Mouse (Mus musculus) cortical plate, adult 2 months (tissue): ENCODE data around the gene Mpp2.

Source experiments
- CTCF ChIP-seq: fragments of 200-500 bp; IDR thresholded peaks from 2 replicates; pipeline ENCODE4 v1.5.1; 2011; ENCODE audit warnings: mild to moderate bottlenecking, control low read depth, low read length; ENCODE audit not compliant: insufficient read depth; ENCODE audit errors: extremely low read depth
- POLR2A ChIP-seq: fragments of 200-500 bp; IDR thresholded peaks from 2 replicates; pipeline ENCODE4 v1.6.1; 2011; ENCODE audit warnings: mild to moderate bottlenecking, low read length, control low read depth; ENCODE audit not compliant: insufficient read depth; ENCODE audit errors: extremely low read depth

DNA sequence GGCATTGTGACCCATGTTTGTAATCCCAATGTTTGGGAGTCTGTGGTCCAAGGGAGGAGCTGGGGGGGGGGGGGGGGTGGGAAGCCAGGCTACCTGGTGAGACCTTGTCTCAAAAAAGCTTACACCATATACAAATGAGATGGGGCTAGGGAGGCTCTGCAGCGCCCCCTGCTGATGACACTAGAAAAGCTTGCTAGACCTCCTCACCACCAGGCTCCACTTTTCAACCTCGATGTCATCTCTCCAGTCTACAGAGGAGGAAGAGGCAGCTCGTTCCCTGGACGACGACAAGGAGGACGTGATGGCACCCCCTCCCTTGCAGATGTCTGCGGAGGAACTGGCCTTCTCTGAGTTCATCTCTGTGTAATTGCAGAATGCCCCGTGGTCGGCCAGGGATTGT is 34.5 kb downstream of the Mpp2 start:
- peak; percentile 52 for TF ChIP-seq CTCF
- TF ChIP-seq POLR2A: no peak
